Mouse (Mus musculus): Measurements from ENCODE around the gene Gm9945.

DNA sequence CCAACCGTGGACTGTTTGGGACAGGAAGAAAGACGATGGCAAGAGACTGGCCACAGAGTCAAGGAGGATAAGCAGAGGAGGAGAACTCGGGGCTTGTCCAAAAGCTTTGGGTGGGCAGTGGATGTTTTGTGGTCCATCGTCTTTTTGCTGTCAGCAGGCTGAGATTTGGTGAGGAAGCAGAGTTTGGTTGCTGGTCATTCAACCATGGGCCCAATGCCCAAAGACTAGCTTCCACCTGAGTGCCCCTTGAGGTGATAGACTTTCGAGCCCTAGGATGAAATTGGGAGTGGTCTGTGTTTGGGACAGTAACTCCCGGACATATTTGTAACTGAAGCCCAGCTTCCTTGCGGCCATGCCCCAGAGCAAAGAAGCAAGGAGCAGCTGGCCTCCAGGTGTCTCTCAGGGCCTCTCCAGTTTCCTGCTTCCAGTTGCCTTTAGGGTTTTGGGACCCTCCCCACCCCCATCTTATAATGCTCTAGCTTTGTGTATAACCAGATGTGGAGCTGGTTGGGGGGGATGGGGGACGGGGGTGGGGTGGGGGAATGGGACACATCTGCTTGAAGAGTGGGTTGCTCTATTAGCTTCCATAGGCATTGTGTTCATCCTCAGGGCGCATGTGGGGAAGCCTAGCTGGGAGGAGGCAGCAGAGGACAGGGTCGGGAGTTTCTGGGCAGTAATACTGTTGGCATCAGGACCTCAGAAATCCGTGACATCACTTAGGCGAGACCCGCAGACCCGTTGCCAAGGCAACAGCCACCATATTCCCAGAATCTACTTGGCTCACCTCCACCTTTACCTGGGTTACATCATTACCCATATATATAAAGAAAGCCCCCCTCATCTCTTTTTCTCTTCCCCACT, 43.8 kb downstream of the Gm9945 start:
- TF ChIP-seq CTCF (IDR thresholded peaks at IDR 0.05) (no peak), EP300 (IDR thresholded peaks at IDR 0.05; ENCODE audit: insufficient read depth, low read depth, low read length) (no peak), POLR2A (IDR thresholded peaks at IDR 0.05; ENCODE audit: insufficient read depth, low read depth, low read length) (no peak)

Data from heart, adult 2 months (tissue).